Mouse (Mus musculus) kidney, adult 2 months (tissue): Measurements from ENCODE around the gene Gpbar1.

Experiments
- CTCF ChIP-seq: fragments of 200-500 bp; conservative IDR thresholded peaks from 2 replicates; pipeline ENCODE4 v1.5.1; 2011; ENCODE audit warnings: low read depth, mild to moderate bottlenecking, control low read depth, low read length, moderate library complexity, mixed read lengths; ENCODE audit not compliant: insufficient read depth, insufficient read length
- POLR2A ChIP-seq: fragments of 200-500 bp; IDR thresholded peaks from one replicate; pipeline ENCODE4 v1.6.1; 2011; ENCODE audit warnings: low read depth, low read length, control low read depth

DNA sequence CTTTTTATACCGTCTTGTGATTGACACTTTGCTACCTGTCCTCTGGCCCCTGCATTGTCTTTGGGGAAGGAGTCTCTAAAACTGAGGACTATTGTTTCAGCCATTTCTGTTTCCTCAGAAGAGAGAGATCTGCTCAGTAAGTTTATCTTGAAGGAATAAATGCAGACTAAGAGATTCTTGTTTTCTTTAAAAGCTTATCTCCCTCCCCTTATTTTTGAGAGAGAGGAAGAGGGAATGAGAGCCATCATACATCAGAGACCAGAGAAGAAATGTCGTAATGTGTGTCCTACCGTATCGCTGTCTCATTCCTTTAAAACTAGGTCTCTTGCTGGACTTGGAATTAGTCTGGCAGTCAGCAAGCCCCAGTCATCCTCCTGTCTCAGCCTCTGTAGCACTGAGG, 37.5 kb upstream of the Gpbar1 start:
- no peak for TF ChIP-seq CTCF
- TF ChIP-seq POLR2A = no peak
